Mouse (Mus musculus) midbrain, postnatal 0 days (tissue): ENCODE measurements at regions not wholly inside any gene's neighbourhood (a gene's known extent, or its start where the extent isn't known, plus 50 kb on each side); places are given as distances from the start of the nearest gene placed in this dataset.
A peak's percentile ranks its signal among the peaks of the same experiment; 100 is the strongest.

ENCODE experiments used
- ATAC-seq: fragments of 200-750 bp; cut with Nextera tagmentation; 2 replicates; pipeline ENCODE4 v1.8.0; 2017; ENCODE audit warnings: moderate number of reproducible peaks, mild to moderate bottlenecking, moderate TSS enrichment, moderate library complexity; ENCODE audit not compliant: low FRiP score
- DNase-seq: peaks from one replicate; pipeline ENCODE4 v3.0.0-alpha.2; 2015; ENCODE audit warnings: low spot score
- H3K27ac ChIP-seq: fragments of 300-500 bp; sonication (generic); 2 replicates; pipeline ENCODE4 v1.5.1; 2014; ENCODE audit warnings: low read depth, mild to moderate bottlenecking, low read length, mixed read lengths
- H3K27me3 ChIP-seq: fragments of 300-500 bp; sonication (generic); 2 replicates; pipeline ENCODE4 v1.6.1; 2014; ENCODE audit warnings: low read length, control low read depth, mixed read lengths; ENCODE audit not compliant: insufficient read depth
- H3K36me3 ChIP-seq: fragments of 300-500 bp; sonication (generic); 2 replicates; pipeline ENCODE4 v1.6.1; 2014; ENCODE audit warnings: low read length, control low read depth, mixed read lengths; ENCODE audit not compliant: insufficient read depth
- H3K4me1 ChIP-seq: fragments of 300-500 bp; sonication (generic); 2 replicates; pipeline ENCODE4 v1.6.1; 2014; ENCODE audit warnings: mild to moderate bottlenecking, control low read depth, antibody characterized with exemption, low read length, mixed read lengths; ENCODE audit not compliant: insufficient read depth
- H3K4me2 ChIP-seq: fragments of 300-500 bp; sonication (generic); 2 replicates; pipeline ENCODE4 v1.6.1; 2014; ENCODE audit warnings: low read depth, mild to moderate bottlenecking, low read length, mixed read lengths; ENCODE audit not compliant: poor library complexity, severe bottlenecking
- H3K4me3 ChIP-seq: fragments of 300-500 bp; sonication (generic); 2 replicates; pipeline ENCODE4 v1.5.1; 2014; ENCODE audit warnings: low read depth, mild to moderate bottlenecking, low read length, moderate library complexity
- H3K9ac ChIP-seq: fragments of 300-500 bp; sonication (generic); replicated peaks from 2 replicates; pipeline ENCODE4 v1.6.1; 2014; ENCODE audit warnings: mild to moderate bottlenecking, low read length, moderate library complexity, mixed read lengths; ENCODE audit not compliant: poor library complexity, severe bottlenecking
- H3K9me3 ChIP-seq: fragments of 300-500 bp; sonication (generic); 2 replicates; pipeline ENCODE4 v1.6.1; 2016; ENCODE audit warnings: low read length, control low read depth
- CTCF ChIP-seq: IDR thresholded peaks from 2 replicates; pipeline ENCODE4 v1.5.1; 2016; ENCODE audit warnings: antibody characterized with exemption, mild to moderate bottlenecking
- WGBS: fragments of 180-500 bp; shearing (Covaris S2); extraction: QIAGEN DNeasy Blood & Tissue Kit; methylation state at CpG from one replicate; pipeline ENCODE4 v1.1.7; 2014; 5-methylcytosine and 5-hydroxymethylcytosine counted together

GRCm38 (mm10) chr1:35953721-35954120 is 114.5 kb upstream of the Hs6st1 start:
- no peak overlapping the region for H3K9ac ChIP-seq
- no peak overlapping the region for H3K27ac ChIP-seq
- DNase-seq (no peak), ATAC-seq (no peak)
- H3K4me3 ChIP-seq = no peak overlapping the region
- no peaks in the 10 kb centered on the region for H3K4me1 ChIP-seq
- no peaks in the 10 kb centered on the region for H3K9me3 ChIP-seq
- no peak overlapping the region for H3K4me2 ChIP-seq
- no peaks in the 10 kb centered on the region for H3K27me3 ChIP-seq
- no peak for TF ChIP-seq CTCF
- 86% methylated on average over 4 of the region's 4 CpGs for WGBS
- no peaks in the 10 kb centered on the region for H3K36me3 ChIP-seq

GRCm38 (mm10) chr1:35957425-35958372 is 110.5 kb upstream of the Hs6st1 start:
- Histone ChIP-seq H3K9me3 (no peaks in the 10 kb centered on the region), H3K27me3 (no peaks in the 10 kb centered on the region), H3K4me2 (no peak overlapping the region), H3K27ac (no peak overlapping the region), H3K4me3 (no peak overlapping the region), H3K4me1 (no peaks in the 10 kb centered on the region), H3K9ac (no peak overlapping the region), H3K36me3 (no peaks in the 10 kb centered on the region)
- ATAC-seq (0 out of 2 replicates have a peak, but pooled peaks have one; percentile 23), DNase-seq (no peak)
- TF ChIP-seq CTCF = peak; percentile 36
- WGBS = 48% methylated on average over 8 of the region's 8 CpGs

DNA sequence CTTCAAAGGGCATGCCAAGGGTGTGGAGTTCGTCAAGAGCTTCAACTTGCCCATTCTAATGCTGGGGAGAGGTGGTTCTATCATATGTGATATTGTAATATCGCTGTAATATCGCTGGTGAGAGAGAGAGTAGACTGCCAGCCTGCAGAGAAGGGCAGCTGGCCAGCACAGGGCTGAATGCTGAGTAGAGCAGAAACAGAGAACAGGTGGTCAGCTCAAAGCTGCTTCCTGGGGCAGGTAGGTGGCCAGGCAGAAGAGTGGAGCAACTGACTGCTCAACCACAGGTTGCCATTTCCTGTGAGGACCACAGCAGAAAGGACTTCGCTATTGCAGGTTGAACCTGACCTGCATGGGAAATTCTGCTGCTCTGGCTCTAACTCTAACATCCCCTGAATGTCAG is 108.5 kb upstream of the Hs6st1 start:
- H3K4me1 ChIP-seq = no peaks in the 10 kb centered on the region
- ATAC-seq = no peak
- H3K36me3 ChIP-seq = no peaks in the 10 kb centered on the region
- TF ChIP-seq CTCF = no peak
- H3K9me3 ChIP-seq = no peaks in the 10 kb centered on the region
- no peaks in the 10 kb centered on the region for H3K27me3 ChIP-seq
- 92% methylated on average over 4 of the region's 4 CpGs for WGBS
- no peak overlapping the region for H3K27ac ChIP-seq
- no peak overlapping the region for H3K4me3 ChIP-seq
- H3K9ac ChIP-seq = no peak overlapping the region
- no peak overlapping the region for H3K4me2 ChIP-seq
- DNase-seq = no peak

GRCm38 (mm10) chr1:35960844-35961243 is 107.4 kb upstream of the Hs6st1 start:
- Histone ChIP-seq H3K27me3 (no peaks in the 10 kb centered on the region), H3K4me2 (no peak overlapping the region), H3K9me3 (0 out of 2 replicates have a peak, but pooled peaks cover 5% of the 10 kb centered on the region), H3K36me3 (no peaks in the 10 kb centered on the region), H3K27ac (no peak overlapping the region), H3K4me3 (no peak overlapping the region), H3K9ac (no peak overlapping the region), H3K4me1 (no peaks in the 10 kb centered on the region)
- no peak for TF ChIP-seq CTCF
- DNase-seq (no peak), ATAC-seq (no peak)
- WGBS = 98% methylated on average over 2 of the region's 2 CpGs

DNA sequence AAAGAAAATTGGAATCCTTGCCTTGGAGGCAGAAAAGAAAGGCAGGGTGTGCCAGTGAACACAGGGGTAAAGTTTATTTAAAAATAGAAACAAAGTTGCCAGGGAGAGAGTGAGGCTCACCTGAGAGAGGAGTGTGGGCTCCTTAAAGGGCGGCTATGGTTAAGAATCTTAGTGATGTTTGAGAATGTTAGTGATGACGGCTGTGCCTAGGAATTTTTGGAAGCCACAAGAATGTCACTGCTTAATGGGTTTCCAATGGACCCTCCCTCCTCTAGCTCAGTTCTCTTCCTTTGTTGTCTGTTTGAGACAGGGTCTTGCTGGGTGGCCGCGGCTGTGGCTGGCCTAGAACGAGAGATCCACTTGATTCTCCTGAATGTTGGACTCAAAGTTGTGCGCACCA is 106.3 kb upstream of the Hs6st1 start:
- no peak for TF ChIP-seq CTCF
- Histone ChIP-seq H3K4me1 (no peaks in the 10 kb centered on the region), H3K4me3 (no peak overlapping the region), H3K4me2 (no peak overlapping the region), H3K27ac (no peak overlapping the region), H3K9ac (no peak overlapping the region), H3K9me3 (0 out of 2 replicates have a peak, but pooled peaks cover 5% of the 10 kb centered on the region), H3K27me3 (no peaks in the 10 kb centered on the region), H3K36me3 (no peaks in the 10 kb centered on the region)
- DNase-seq (no peak), ATAC-seq (no peak)
- WGBS = 81% methylated on average over 6 of the region's 6 CpGs

DNA sequence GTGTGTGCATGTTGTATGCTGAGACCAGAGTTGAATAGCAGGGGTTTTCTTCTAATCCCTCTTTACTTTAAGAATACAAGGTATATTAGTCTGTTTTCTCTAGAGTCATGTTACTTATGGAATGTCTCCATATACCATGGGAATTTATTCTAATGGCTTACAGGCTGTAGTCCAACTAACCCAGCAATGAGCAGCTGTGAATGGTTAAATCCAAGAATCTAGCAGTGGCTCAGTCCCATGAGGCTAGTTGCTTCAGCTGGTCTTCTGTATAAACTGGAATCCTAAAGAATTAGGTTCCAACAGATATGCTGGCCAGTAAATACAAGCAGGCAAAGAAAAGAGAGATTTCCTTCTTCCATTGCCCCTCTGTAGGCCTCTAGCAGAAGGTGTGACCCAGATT is 99.7 kb upstream of the Hs6st1 start:
- Histone ChIP-seq H3K4me3 (no peak overlapping the region), H3K4me1 (no peaks in the 10 kb centered on the region), H3K9me3 (0 out of 2 replicates have a peak, but pooled peaks cover 5% of the 10 kb centered on the region), H3K36me3 (no peaks in the 10 kb centered on the region), H3K27ac (no peak overlapping the region), H3K4me2 (no peak overlapping the region), H3K27me3 (no peaks in the 10 kb centered on the region), H3K9ac (no peak overlapping the region)
- ATAC-seq (no peak), DNase-seq (no peak)
- no peak for TF ChIP-seq CTCF
